Mouse (Mus musculus): ENCODE results near the gene Gramd1b. TPM values are rescaled to one million over a fixed set of nuclear protein-coding genes. Genes with fewer than 3 reads are reported as not detected.

Gramd1b gene
- polyA plus RNA-seq, 1 experiment from 2014 or later, result 3.0 TPM

- Histone ChIP-seq H3K9me3 (no peaks in the 10 kb centered on the region), H3K4me3 (no peak overlapping the region), H3K36me3 (no peaks in the 10 kb centered on the region), H3K4me1 (peaks cover 17% of the 10 kb centered on the region), H3K9ac (no peak overlapping the region), H3K27me3 (peaks cover 22% of the 10 kb centered on the region), H3K4me2 (replicated peaks) (no peak overlapping the region), H3K27ac (no peak overlapping the region)
- WGBS, result 64% methylated on average over 5 of the region's 5 CpGs
- ATAC-seq (ENCODE audit: low FRiP score, low read depth), result no peak
These were observed 79.0 kb downstream of the Gramd1b start for GRCm38 (mm10) chr9:40452208-40452607.

DNA sequence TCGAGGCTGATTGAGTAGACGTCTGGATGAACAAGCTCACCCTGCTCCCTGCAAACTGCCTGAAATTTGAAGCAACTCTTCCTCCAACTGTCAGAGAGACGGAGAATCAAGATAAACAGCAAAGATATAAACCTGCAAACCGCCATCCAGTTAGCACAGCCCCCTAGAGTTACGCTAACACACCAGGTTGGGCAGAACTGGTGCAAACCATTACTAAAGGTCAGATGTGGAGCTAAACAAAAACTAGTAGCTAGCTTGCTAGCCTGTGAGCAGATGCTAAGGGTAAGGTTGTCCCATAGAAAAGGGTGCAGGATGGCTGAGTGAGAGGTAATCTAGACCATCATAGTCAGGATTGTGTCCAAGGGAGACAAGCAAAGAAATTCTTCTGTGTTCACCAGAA lies 80.4 kb downstream of the Gramd1b start:
- Histone ChIP-seq H3K4me3 (no peak overlapping the region), H3K4me1 (peaks cover 9% of the 10 kb centered on the region), H3K4me2 (replicated peaks) (no peak overlapping the region), H3K9me3 (no peaks in the 10 kb centered on the region), H3K27me3 (peaks cover 19% of the 10 kb centered on the region), H3K27ac (no peak overlapping the region), H3K9ac (no peak overlapping the region), H3K36me3 (no peaks in the 10 kb centered on the region)
- ATAC-seq (ENCODE audit: low FRiP score, low read depth), result no peak
- 73% methylated on average over 5 of the region's 5 CpGs for WGBS

- no peak overlapping the region for H3K9ac ChIP-seq
- peaks cover 19% of the 10 kb centered on the region for H3K27me3 ChIP-seq
- 66% methylated on average over 7 of the region's 7 CpGs for WGBS
- H3K9me3 ChIP-seq, result no peaks in the 10 kb centered on the region
- peaks cover 9% of the 10 kb centered on the region for H3K4me1 ChIP-seq
- H3K4me3 ChIP-seq, result no peak overlapping the region
- no peak for ATAC-seq (ENCODE audit: low FRiP score, low read depth)
- no peak overlapping the region for H3K27ac ChIP-seq
- H3K36me3 ChIP-seq, result no peaks in the 10 kb centered on the region
- no peak overlapping the region for H3K4me2 ChIP-seq (replicated peaks)
These were observed 80.8 kb downstream of the Gramd1b start for GRCm38 (mm10) chr9:40450417-40450714.

- peaks cover 14% of the 10 kb centered on the region for H3K27me3 ChIP-seq
- no peaks in the 10 kb centered on the region for H3K9me3 ChIP-seq
- 0 out of 2 replicates have a peak, but pooled peaks cover 6% of the 10 kb centered on the region for H3K4me1 ChIP-seq
- H3K4me3 ChIP-seq, result no peak overlapping the region
- 69% methylated on average over 10 of the region's 10 CpGs for WGBS
- no peaks in the 10 kb centered on the region for H3K36me3 ChIP-seq
- no peak overlapping the region for H3K4me2 ChIP-seq (replicated peaks)
- H3K9ac ChIP-seq, result no peak overlapping the region
- ATAC-seq (ENCODE audit: low FRiP score, low read depth), result peak; percentile 75
- H3K27ac ChIP-seq, result no peak overlapping the region
These were observed 81.4 kb downstream of the Gramd1b start for GRCm38 (mm10) chr9:40449610-40450416.

- Histone ChIP-seq H3K9ac (no peak overlapping the region), H3K9me3 (no peaks in the 10 kb centered on the region), H3K4me3 (no peak overlapping the region), H3K27ac (no peak overlapping the region), H3K27me3 (peaks cover 4% of the 10 kb centered on the region), H3K4me2 (replicated peaks) (no peak overlapping the region), H3K4me1 (0 out of 2 replicates have a peak, but pooled peaks cover 5% of the 10 kb centered on the region), H3K36me3 (no peaks in the 10 kb centered on the region)
- ATAC-seq (ENCODE audit: low FRiP score, low read depth), result no peak
- 90% methylated on average over 2 of the region's 2 CpGs for WGBS
These were observed 82.4 kb downstream of the Gramd1b start for GRCm38 (mm10) chr9:40448646-40449243.

GRCm38 (mm10) chr9:40447265-40447664 lies 83.9 kb downstream of the Gramd1b start:
- H3K27ac ChIP-seq, result no peak overlapping the region
- no peaks in the 10 kb centered on the region for H3K36me3 ChIP-seq
- no peaks in the 10 kb centered on the region for H3K9me3 ChIP-seq
- WGBS, result 79% methylated on average over 4 of the region's 4 CpGs
- no peaks in the 10 kb centered on the region for H3K27me3 ChIP-seq
- no peak overlapping the region for H3K4me3 ChIP-seq
- ATAC-seq (ENCODE audit: low FRiP score, low read depth), result no peak
- 0 out of 2 replicates have a peak, but pooled peaks cover 5% of the 10 kb centered on the region for H3K4me1 ChIP-seq
- no peak overlapping the region for H3K4me2 ChIP-seq (replicated peaks)
- H3K9ac ChIP-seq, result no peak overlapping the region

GRCm38 (mm10) chr9:40444961-40445360 lies 86.2 kb downstream of the Gramd1b start:
- H3K4me1 ChIP-seq, result 0 out of 2 replicates have a peak, but pooled peaks cover 5% of the 10 kb centered on the region
- H3K36me3 ChIP-seq, result no peaks in the 10 kb centered on the region
- no peaks in the 10 kb centered on the region for H3K9me3 ChIP-seq
- no peak overlapping the region for H3K27ac ChIP-seq
- ATAC-seq (ENCODE audit: low FRiP score, low read depth), result no peak
- 94% methylated on average over 6 of the region's 6 CpGs for WGBS
- H3K4me2 ChIP-seq (replicated peaks), result no peak overlapping the region
- H3K27me3 ChIP-seq, result no peaks in the 10 kb centered on the region
- H3K9ac ChIP-seq, result no peak overlapping the region
- no peak overlapping the region for H3K4me3 ChIP-seq

DNA sequence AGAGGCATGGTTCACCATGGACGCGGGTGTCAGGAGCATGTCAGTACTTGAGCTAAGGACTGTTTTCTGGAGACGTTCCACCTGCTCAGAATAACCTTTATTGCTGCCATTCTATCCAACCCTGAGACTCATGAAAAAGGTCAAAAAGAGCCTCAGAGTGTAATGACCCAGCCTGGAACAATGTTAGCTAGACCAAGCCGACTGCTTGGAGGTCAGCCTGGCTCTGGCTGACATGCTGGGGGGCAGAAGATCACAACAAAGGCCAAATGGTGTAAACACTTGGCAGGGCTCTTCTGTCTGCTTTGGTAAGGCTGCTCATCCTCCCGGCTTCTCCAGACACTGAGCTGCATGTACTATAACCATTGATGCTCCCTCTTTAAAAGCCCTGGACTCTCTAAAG lies 88.4 kb downstream of the Gramd1b start:
- H3K27me3 ChIP-seq, result no peaks in the 10 kb centered on the region
- 48% methylated on average over 5 of the region's 5 CpGs for WGBS
- H3K4me1 ChIP-seq, result no peaks in the 10 kb centered on the region
- H3K27ac ChIP-seq, result no peak overlapping the region
- ATAC-seq (ENCODE audit: low FRiP score, low read depth), result no peak
- no peak overlapping the region for H3K9ac ChIP-seq
- H3K4me2 ChIP-seq (replicated peaks), result no peak overlapping the region
- H3K4me3 ChIP-seq, result no peak overlapping the region
- no peaks in the 10 kb centered on the region for H3K9me3 ChIP-seq
- H3K36me3 ChIP-seq, result no peaks in the 10 kb centered on the region

DNA sequence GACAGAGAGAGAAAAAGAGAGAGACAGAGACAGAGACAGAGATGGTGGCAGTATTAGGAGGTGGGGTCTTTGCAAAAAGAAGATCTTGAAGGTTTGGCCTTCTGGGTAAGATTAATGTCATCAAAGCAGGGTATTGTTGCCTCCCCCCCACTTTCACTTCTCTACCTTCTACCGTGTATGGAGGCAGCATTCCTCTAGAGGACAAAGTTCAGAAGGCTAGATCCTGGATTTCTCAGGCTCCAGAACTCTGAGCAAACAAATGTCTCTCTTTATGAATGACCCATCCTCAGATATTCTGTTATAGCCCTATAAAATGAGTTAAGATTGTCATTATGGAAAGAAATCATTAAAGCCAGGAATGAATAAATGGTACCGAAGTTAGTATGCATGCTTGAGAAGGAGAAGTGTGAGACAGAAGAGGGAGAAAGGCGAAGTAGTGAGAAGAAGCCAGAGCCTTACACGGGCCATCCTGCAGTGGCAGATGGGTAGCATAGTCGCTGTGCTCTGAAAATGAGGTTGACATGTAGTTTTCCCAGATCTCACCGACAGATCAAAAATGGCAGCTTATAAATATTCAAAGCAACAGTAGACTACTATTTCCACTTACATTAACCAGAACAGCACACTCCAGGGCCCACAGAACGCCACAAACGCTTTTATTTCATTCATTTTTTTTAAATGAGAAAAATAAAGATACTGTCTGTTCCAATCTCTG lies 91.1 kb downstream of the Gramd1b start:
- H3K36me3 ChIP-seq, result no peaks in the 10 kb centered on the region
- ATAC-seq (ENCODE audit: low FRiP score, low read depth), result no peak
- WGBS, result 83% methylated on average over 8 of the region's 8 CpGs
- H3K27ac ChIP-seq, result no peak overlapping the region
- H3K9me3 ChIP-seq, result no peaks in the 10 kb centered on the region
- H3K4me3 ChIP-seq, result no peak overlapping the region
- H3K4me1 ChIP-seq, result no peaks in the 10 kb centered on the region
- H3K27me3 ChIP-seq, result no peaks in the 10 kb centered on the region
- H3K9ac ChIP-seq, result no peak overlapping the region
- H3K4me2 ChIP-seq (replicated peaks), result no peak overlapping the region

- WGBS, result 59% methylated on average over 12 of the region's 12 CpGs
- no peaks in the 10 kb centered on the region for H3K36me3 ChIP-seq
- H3K27me3 ChIP-seq, result no peaks in the 10 kb centered on the region
- H3K4me3 ChIP-seq, result no peak overlapping the region
- H3K9ac ChIP-seq, result no peak overlapping the region
- no peak overlapping the region for H3K4me2 ChIP-seq (replicated peaks)
- no peaks in the 10 kb centered on the region for H3K9me3 ChIP-seq
- H3K27ac ChIP-seq, result no peak overlapping the region
- H3K4me1 ChIP-seq, result no peaks in the 10 kb centered on the region
- ATAC-seq (ENCODE audit: low FRiP score, low read depth), result no peak
These were observed 92.3 kb downstream of the Gramd1b start for GRCm38 (mm10) chr9:40438731-40439526.

DNA sequence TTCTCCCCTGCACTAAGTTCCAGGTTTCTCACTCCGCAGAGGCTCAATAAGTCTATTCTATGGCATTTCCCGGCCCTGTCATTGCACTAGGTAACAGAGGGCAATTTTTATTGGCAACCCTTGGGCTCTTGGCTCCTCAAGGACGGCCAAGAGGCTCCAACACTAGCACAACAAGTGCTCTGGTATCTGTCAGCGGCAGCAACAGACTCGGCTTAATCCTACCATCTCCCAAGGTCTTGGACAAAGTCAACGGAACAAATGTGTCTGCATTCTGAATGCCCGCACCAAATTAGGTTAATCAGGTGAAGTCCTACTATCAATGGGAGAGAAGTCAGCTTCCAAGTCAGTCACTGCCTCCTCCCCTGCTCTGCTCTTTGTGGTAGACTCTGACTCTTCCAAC lies 93.3 kb downstream of the Gramd1b start:
- 0 out of 2 replicates have a peak, but pooled peaks cover 3% of the 10 kb centered on the region for H3K9me3 ChIP-seq
- WGBS, result 68% methylated on average over 7 of the region's 7 CpGs
- no peak overlapping the region for H3K27ac ChIP-seq
- H3K36me3 ChIP-seq, result no peaks in the 10 kb centered on the region
- ATAC-seq (ENCODE audit: low FRiP score, low read depth), result no peak
- no peak overlapping the region for H3K9ac ChIP-seq
- no peaks in the 10 kb centered on the region for H3K4me1 ChIP-seq
- H3K4me2 ChIP-seq (replicated peaks), result no peak overlapping the region
- no peaks in the 10 kb centered on the region for H3K27me3 ChIP-seq
- no peak overlapping the region for H3K4me3 ChIP-seq

- Histone ChIP-seq H3K9me3 (0 out of 2 replicates have a peak, but pooled peaks cover 5% of the 10 kb centered on the region), H3K4me2 (replicated peaks) (no peak overlapping the region), H3K9ac (no peak overlapping the region), H3K4me1 (no peaks in the 10 kb centered on the region), H3K4me3 (no peak overlapping the region), H3K36me3 (no peaks in the 10 kb centered on the region), H3K27ac (no peak overlapping the region), H3K27me3 (no peaks in the 10 kb centered on the region)
- ATAC-seq (ENCODE audit: low FRiP score, low read depth), result no peak
- WGBS, result 87% methylated on average over 5 of the region's 5 CpGs
These were observed 97.9 kb downstream of the Gramd1b start for GRCm38 (mm10) chr9:40433286-40433685.
